Mouse (Mus musculus): ENCODE results near the gene Rhox2c.
"Not testable (repeated sequence)": the region's sequence is repeated elsewhere in the genome, so short reads cannot be mapped to it uniquely, and the experiment has no call there.

Gene Rhox2c

DNA sequence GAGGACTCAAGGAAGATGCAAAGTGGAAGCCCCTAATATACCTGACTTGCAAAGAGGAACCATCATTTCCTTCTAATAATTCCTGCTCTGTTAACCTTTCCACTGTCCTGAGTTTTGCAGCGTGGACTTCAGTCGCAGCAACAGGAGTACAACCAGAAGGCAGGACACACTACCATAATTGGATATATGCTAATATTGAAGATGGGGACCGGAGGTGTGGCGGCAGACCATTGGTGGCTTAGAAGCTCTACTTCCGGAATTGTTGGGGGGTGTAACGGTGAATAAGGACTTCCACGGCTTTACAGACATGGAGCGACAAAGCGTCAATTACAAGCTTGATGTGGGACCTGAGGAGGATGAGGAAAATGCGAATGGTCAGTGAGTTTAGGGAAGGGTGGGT is at the start of gene Rhox2c:
TSS of gene Rhox2c (plus strand) at position 301 of the 400 bp plus-strand sequence.
- DNase-seq: not testable (repeated sequence)

DNA sequence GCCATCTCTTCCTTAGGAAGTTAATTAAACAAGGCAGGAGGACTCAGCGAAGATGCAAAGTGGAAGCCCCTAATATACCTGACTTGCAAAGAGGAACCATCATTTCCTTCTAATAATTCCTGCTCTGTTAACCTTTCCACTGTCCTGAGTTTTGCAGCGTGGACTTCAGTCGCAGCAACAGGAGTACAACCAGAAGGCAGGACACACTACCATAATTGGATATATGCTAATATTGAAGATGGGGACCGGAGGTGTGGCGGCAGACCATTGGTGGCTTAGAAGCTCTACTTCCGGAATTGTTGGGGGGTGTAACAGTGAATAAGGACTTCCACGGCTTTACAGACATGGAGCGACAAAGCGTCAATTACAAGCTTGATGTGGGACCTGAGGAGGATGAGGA is 41.7 kb upstream of the Rhox2c start, which contains the start of gene Rhox2b:
TSS of gene Rhox2b (plus strand) at position 301 of the 400 bp plus-strand sequence.
- DNase-seq: not testable (repeated sequence)

DNA sequence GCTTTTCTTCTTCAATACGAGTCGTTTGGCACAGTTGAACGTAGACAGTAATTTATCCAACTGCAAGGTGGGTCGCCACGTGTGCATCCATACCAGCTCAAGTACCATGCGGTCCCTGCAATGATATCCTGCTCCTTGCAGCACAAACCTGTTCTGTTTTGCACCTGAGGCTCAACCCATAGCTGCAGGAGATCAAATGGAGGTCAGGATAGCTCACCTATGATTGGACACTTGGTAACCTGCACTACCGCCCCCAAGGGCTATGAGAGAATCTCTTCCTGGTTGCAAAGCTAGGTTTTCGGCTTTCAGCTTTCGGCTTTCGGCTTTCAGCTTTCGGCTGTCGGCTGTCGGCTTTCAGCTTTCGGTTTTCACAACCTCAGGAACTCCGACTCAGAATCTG is 21.3 kb upstream of the Rhox2c start, which contains the start of gene Rhox4b:
TSS of gene Rhox4b (plus strand) at position 301 of the 400 bp plus-strand sequence.
- DNase-seq: not testable (repeated sequence)

DNA sequence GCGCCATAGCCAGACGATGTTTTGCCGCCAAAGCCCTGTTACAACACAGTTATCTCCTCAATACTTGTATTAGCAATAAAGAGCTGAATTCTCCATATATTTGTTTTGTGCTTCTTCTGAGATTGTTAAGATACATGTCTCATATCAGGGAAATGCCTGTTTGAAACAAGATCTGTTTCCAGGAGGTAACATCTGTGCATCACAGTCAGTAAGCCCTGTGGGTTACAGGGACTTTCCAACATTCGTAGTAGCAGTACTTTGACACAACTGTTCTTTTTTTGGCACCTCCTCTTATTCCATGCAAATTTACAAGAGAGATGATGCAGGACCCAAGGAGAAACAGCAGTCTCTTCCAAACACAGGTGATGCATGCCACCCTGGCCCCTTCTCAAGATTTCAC is 4.8 kb downstream of the Rhox2c start, which contains the start of gene Rhox3c:
TSS of gene Rhox3c (plus strand) at position 301 of the 400 bp plus-strand sequence.
- not testable (repeated sequence) for DNase-seq

DNA sequence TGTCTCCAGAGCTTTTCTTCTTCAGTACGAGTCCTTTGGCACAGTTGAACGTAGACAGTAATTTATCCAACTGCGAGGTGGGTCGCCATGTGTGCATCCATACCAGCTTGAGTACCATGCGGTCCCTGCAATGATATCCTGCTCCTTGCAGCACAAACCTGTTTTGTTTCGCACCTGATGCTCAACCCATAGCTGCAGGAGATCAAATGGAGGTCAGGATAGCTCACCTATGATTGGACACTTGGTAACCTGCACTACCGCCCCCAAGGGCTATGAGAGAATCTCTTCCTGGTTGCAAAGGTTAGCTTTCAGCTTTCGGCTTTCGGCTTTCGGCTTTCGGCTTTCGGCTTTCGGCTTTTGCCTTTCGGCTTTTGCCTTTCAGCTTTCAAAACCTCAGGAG is 26.6 kb downstream of the Rhox2c start, which contains the start of gene Rhox4c:
TSS of gene Rhox4c (plus strand) at position 301 of the 400 bp plus-strand sequence.
- DNase-seq: not testable (repeated sequence)

DNA sequence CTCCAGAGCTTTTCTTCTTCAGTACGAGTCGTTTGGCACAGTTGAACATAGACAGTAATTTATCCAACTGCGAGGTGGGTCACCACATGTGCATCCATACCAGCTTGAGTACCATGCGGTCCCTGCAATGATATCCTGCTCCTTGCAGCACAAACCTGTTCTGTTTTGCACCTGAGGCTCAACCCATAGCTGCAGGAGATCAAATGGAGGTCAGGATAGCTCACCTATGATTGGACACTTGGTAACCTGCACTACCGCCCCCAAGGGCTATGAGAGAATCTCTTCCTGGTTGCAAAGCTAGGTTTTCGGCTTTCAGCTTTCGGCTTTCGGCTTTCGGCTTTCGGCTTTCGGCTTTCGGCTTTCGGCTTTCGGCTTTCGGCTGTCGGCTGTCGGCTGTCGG is 60.6 kb downstream of the Rhox2c start, which contains the start of gene Rhox4d:
TSS of gene Rhox4d (plus strand) at position 301 of the 400 bp plus-strand sequence.
- DNase-seq: not testable (repeated sequence)

Measured in cerebellum, postnatal 14 days (tissue).